Mouse (Mus musculus) R1 (cell line): ENCODE data around the gene Gad1.
A peak's percentile ranks its signal among the peaks of the same experiment; 100 is the strongest.

Experiments
- DNase-seq: peaks from one replicate; pipeline ENCODE4 v3.0.0-alpha.2; 2018; ENCODE audit warnings: low read depth, low spot score

The Gad1 gene

GRCm38 (mm10) chr2:70564646-70565315 is 11.9 kb downstream of the Gad1 start:
- no peak for DNase-seq

GRCm38 (mm10) chr2:70565651-70566602 is 13.1 kb downstream of the Gad1 start:
- peak; percentile 23 for DNase-seq

DNA sequence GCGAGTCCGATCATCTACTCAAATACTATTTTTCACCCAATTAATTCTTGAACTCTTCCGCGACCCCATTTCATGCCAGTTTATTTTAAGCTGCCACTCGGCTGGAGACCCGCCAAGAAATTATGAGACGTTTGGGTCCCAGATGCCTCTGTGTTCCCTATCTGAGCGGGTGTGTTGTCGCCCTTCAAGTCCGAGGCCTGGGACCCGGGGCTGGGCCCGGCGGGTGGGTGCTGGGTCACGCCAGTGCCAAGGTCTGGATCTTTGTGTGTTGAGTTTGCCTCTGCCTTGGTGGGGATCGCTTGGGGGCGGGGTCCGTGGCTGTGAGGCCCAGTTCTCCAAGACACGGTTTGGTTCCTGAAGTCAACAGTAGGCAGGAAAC is 13.7 kb downstream of the Gad1 start:
- peak; percentile 32 for DNase-seq

GRCm38 (mm10) chr2:70567071-70567681 is 14.3 kb downstream of the Gad1 start:
- DNase-seq: peak; percentile 62

- peak; percentile 7 for DNase-seq
Measured at GRCm38 (mm10) chr2:70567682-70568077, 14.8 kb downstream of the Gad1 start.

- DNase-seq: peak; percentile 70
Measured at GRCm38 (mm10) chr2:70568198-70568941, 15.5 kb downstream of the Gad1 start.

GRCm38 (mm10) chr2:70571698-70572097 is 18.8 kb downstream of the Gad1 start:
- no peak for DNase-seq

- no peak for DNase-seq
Measured at GRCm38 (mm10) chr2:70572251-70572650, 19.4 kb downstream of the Gad1 start.

- DNase-seq: peak; percentile 6
Measured at GRCm38 (mm10) chr2:70573544-70574210, 20.8 kb downstream of the Gad1 start.

- no peak for DNase-seq
Measured at GRCm38 (mm10) chr2:70588200-70588599, 35.3 kb downstream of the Gad1 start.

- DNase-seq: peak; percentile 48
Measured at GRCm38 (mm10) chr2:70592432-70592831, 39.6 kb downstream of the Gad1 start.

DNA sequence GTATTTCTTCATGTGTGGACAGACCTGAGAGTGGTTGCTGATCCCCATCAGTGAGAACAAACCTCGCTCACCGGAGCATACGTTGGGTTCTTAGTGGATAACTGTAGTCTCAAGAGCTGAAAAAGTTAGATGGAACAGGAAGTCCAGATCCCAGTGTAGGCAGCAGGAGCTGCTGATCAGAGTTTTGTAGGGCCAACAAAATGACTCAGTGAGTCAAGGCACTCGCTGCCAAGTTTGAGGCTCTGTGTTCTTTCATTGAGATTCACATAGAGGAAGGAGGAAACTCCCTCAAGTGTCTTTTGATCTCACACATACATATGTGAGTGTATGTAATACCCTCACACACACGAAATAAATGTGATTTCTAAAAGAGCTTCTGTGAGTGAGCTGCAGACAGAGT is 40.8 kb downstream of the Gad1 start:
- no peak for DNase-seq

GRCm38 (mm10) chr2:70595896-70596295 is 43.0 kb downstream of the Gad1 start:
- no peak for DNase-seq

- DNase-seq: no peak
Measured at GRCm38 (mm10) chr2:70609769-70610168, 56.9 kb downstream of the Gad1 start.

- DNase-seq: no peak
Measured at GRCm38 (mm10) chr2:70614745-70615351, 62.0 kb downstream of the Gad1 start.

- DNase-seq: no peak
Measured at GRCm38 (mm10) chr2:70616076-70616475, 63.2 kb downstream of the Gad1 start.

DNA sequence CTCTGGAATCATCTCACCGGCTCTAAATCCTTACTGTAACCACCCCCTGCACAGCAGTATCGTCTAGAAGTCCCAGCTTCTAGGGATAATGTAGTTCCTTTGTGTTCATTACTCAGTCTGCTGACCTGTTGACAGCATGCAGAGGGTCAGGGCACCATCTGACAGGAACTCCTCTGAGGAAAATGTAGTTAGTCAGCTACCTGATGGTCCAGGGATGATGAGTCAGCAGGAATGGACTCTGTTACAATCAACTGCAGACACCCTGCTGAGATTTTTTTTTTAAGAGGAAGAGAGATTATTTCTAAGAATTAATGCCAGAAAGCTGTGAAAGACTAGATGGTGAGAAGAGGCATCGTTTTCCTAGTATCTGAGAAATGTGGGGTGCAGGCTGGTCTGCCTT is 63.7 kb downstream of the Gad1 start:
- DNase-seq: no peak

DNA sequence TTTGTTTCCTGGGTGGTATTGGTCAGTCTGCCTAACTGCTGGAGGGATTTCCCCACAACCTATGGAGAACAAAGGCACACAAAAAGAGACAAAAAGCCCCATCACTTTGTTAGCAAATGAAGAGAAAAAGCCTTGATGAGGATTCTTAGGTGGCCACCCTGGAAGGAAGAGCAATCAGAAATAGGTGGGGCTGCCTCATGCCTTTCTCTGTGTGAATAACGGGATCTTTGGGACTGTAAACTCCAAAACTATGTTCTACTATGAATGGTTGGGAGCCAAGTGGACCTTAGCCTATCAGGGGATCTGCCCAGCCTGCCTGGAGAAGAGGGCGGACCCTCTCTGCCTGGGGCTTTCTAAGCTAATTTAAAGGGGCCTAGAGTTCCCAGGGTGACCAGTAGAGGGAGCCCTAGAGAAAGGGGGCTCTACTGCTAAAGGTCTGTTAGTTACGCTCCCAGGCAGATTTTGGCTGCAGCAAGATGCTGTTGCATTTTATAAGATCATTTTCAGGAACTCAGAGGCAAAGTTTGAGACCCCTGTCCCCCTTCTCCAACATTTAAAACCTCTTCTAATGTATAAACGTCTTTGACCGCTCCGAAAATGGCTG is 66.5 kb downstream of the Gad1 start:
- peak; percentile 68 for DNase-seq

GRCm38 (mm10) chr2:70620225-70620624 is 67.4 kb downstream of the Gad1 start:
- peak; percentile 94 for DNase-seq

GRCm38 (mm10) chr2:70622244-70622643 is 69.4 kb downstream of the Gad1 start:
- DNase-seq: no peak
